ENCODE assay signal across 23 mouse cellular contexts in genomic region chr5:136155399-136155798, GRCm38 (mm10). TPM values are rescaled to one million over a fixed set of nuclear protein-coding genes. Genes with fewer than 3 reads are reported as not detected.
DNase-seq lines count a peak whose midpoint lies in the region; ATAC-seq lines count a peak whose summit lies in the region.
"Had no signal": no experiment of that assay in that cellular context is flagged by ENCODE, and none has a peak within 500 bp of the region (broad histone marks: within the 10 kb centered on the region; RNA-seq: fewer than 3 reads in every experiment).

No protein-coding gene starts in this region.

- H3K4me3 ChIP-seq in midbrain, embryonic 11.5 days (ENCODE audit: low read depth, low read length), result no peak overlapping the region
- H3K4me3 ChIP-seq in midbrain, embryonic 14.5 days (replicated peaks; ENCODE audit: low read depth, low read length), result no peak overlapping the region
- H3K4me3 ChIP-seq: forebrain, embryonic 13.5 days; hindbrain, embryonic 13.5 days; limb, embryonic 13.5 days; liver, embryonic 13.5 days had no signal

- no peak overlapping the region for H3K27ac ChIP-seq in midbrain, embryonic 11.5 days (ENCODE audit: low read depth, low read length)
- H3K27ac ChIP-seq in midbrain, embryonic 14.5 days (replicated peaks; ENCODE audit: low read depth, low read length), result no peak overlapping the region
- H3K27ac ChIP-seq: forebrain, embryonic 13.5 days; hindbrain, embryonic 13.5 days; kidney, postnatal 0 days; limb, embryonic 13.5 days; liver, embryonic 13.5 days; macrophage had no signal

- H3K27me3 ChIP-seq in midbrain, embryonic 11.5 days (ENCODE audit: control insufficient read depth, insufficient read depth, low read length), result no peaks in the 10 kb centered on the region
- H3K27me3 ChIP-seq in midbrain, embryonic 14.5 days (ENCODE audit: control insufficient read depth, insufficient read depth, low read length), result no peaks in the 10 kb centered on the region
- H3K27me3 ChIP-seq: forebrain, embryonic 13.5 days; hindbrain, embryonic 13.5 days; limb, embryonic 13.5 days; liver, embryonic 13.5 days had no signal

- intact Hi-C loops in gastrocnemius, postnatal 14 days (cut with DNase I; ENCODE audit: low total_unique reads), result no loop called here

- peak; percentile 55 for DNase-seq in gastrocnemius, postnatal 14 days
- no peak for DNase-seq in gastrocnemius, postnatal 4 days (ENCODE audit: low spot score in 2 of 2)
- peak; percentile 61 for DNase-seq in kidney, postnatal 10 days
- no peak for DNase-seq in kidney, adult 8-10 months
- peak; percentile 12 for DNase-seq in midbrain, embryonic 11.5 days (ENCODE audit: low spot score, missing footprints)
- no peak for DNase-seq in midbrain, embryonic 14.5 days
- no peak for DNase-seq in thymus, postnatal 25 days
- DNase-seq: adrenal gland, postnatal 14 days; cerebellum, adult 8-10 months; cerebellum, postnatal 36 days; embryo, embryonic 11 days; layer of hippocampus, postnatal 36 days; liver, embryonic 13.5 days; lung, embryonic 14.5 days; thymus, adult 18-20 months; thymus, postnatal 4 days had no signal

- no peak for ATAC-seq in midbrain, embryonic 11.5 days (ENCODE audit: low FRiP score)
- no peak for ATAC-seq in midbrain, embryonic 14.5 days (ENCODE audit: low FRiP score, low TSS enrichment)
- ATAC-seq in inflammation-experienced regulatory T-cells, adult 6 months, result peak; percentile 61
- ATAC-seq: forebrain, embryonic 13.5 days had no signal

- WGBS in midbrain, embryonic 11.5 days, result 91% methylated on average over 5 of the region's 5 CpGs
- WGBS in midbrain, embryonic 14.5 days, result 87% methylated on average over 5 of the region's 5 CpGs

- no peaks in the 10 kb centered on the region for H3K9me3 ChIP-seq in midbrain, embryonic 11.5 days (ENCODE audit: control insufficient read depth, low read length)
- no peaks in the 10 kb centered on the region for H3K9me3 ChIP-seq in midbrain, embryonic 14.5 days (ENCODE audit: control insufficient read depth, low read length)
- H3K9me3 ChIP-seq: forebrain, embryonic 13.5 days; hindbrain, embryonic 13.5 days; limb, embryonic 13.5 days; liver, embryonic 13.5 days had no signal

- no peak overlapping the region for H3K9ac ChIP-seq in midbrain, embryonic 11.5 days (ENCODE audit: low read length)
- H3K9ac ChIP-seq in midbrain, embryonic 14.5 days (replicated peaks; ENCODE audit: low read length), result no peak overlapping the region
- H3K9ac ChIP-seq: forebrain, embryonic 13.5 days; hindbrain, embryonic 13.5 days; limb, embryonic 13.5 days; liver, embryonic 13.5 days; lung, embryonic 14.5 days had no signal

- H3K4me2 ChIP-seq in midbrain, embryonic 11.5 days, result no peak overlapping the region
- no peak overlapping the region for H3K4me2 ChIP-seq in midbrain, embryonic 14.5 days (ENCODE audit: low read length)
- H3K4me2 ChIP-seq: forebrain, embryonic 13.5 days; heart, embryonic 11.5 days; hindbrain, embryonic 13.5 days; limb, embryonic 13.5 days; liver, embryonic 13.5 days; lung, embryonic 14.5 days had no signal

- H3K4me1 ChIP-seq in midbrain, embryonic 11.5 days (ENCODE audit: control insufficient read depth, insufficient read depth, low read length), result no peaks in the 10 kb centered on the region
- no peaks in the 10 kb centered on the region for H3K4me1 ChIP-seq in midbrain, embryonic 14.5 days (ENCODE audit: control insufficient read depth, insufficient read depth, low read length)
- H3K4me1 ChIP-seq: forebrain, embryonic 13.5 days; hindbrain, embryonic 13.5 days; limb, embryonic 13.5 days; liver, embryonic 13.5 days had no signal

- H3K36me3 ChIP-seq in midbrain, embryonic 11.5 days (ENCODE audit: control insufficient read depth, insufficient read depth, low read length), result no peaks in the 10 kb centered on the region
- H3K36me3 ChIP-seq in midbrain, embryonic 14.5 days (ENCODE audit: control insufficient read depth, insufficient read depth, low read length), result 0 out of 2 replicates have a peak, but pooled peaks cover 4% of the 10 kb centered on the region

RNA-seq across cellular contexts. Expression of gene Orai2, which starts 15.1 kb away (rescaled TPM):
- total RNA-seq in gastrocnemius, postnatal 14 days (2021), result 1 to 10 TPM; 2.7 to 3.2 TPM
- 1 to 10 TPM; 8.3 to 9.6 TPM for total RNA-seq in gastrocnemius, postnatal 4 days (2021)
- 7.5 and 8.5 TPM in 2 replicates for polyA plus RNA-seq in midbrain, embryonic 11.5 days (2014; fragmentation: Nextera tagmentation; extraction: Ambion mirVana)
- polyA plus RNA-seq in midbrain, embryonic 14.5 days (2014; fragmentation: Nextera tagmentation; extraction: Ambion mirVana), result 38.2 and 46.8 TPM in 2 replicates
- 10 to 100 TPM; 55.8 to 72.0 (median 64.8) TPM for polyA plus RNA-seq in inflammation-experienced regulatory T-cells, adult 6 months (2017; shearing (Covaris generic))

RNA-seq across cellular contexts. Expression of gene Alkbh4, which starts 19.5 kb away (rescaled TPM):
- 1 to 10 TPM; 4.4 to 5.1 TPM for total RNA-seq in gastrocnemius, postnatal 14 days (2021)
- 1 to 10 TPM; 8.4 to 8.6 TPM for total RNA-seq in gastrocnemius, postnatal 4 days (2021)
- polyA plus RNA-seq in midbrain, embryonic 11.5 days (2014; fragmentation: Nextera tagmentation; extraction: Ambion mirVana), result 15.7 and 18.9 TPM in 2 replicates
- 16.8 and 20.0 TPM in 2 replicates for polyA plus RNA-seq in midbrain, embryonic 14.5 days (2014; fragmentation: Nextera tagmentation; extraction: Ambion mirVana)
- polyA plus RNA-seq in inflammation-experienced regulatory T-cells, adult 6 months (2017; shearing (Covaris generic)), result 10 to 100 TPM; 51.3 to 63.3 (median 56.7) TPM

RNA-seq across cellular contexts. Expression of gene Lrwd1, which starts 19.5 kb away (rescaled TPM):
- 1 to 10 TPM; 4.0 to 4.3 TPM for total RNA-seq in gastrocnemius, postnatal 14 days (2021)
- 10 to 100 TPM; 10.2 to 11.7 TPM for total RNA-seq in gastrocnemius, postnatal 4 days (2021)
- 36.0 and 40.9 TPM in 2 replicates for polyA plus RNA-seq in midbrain, embryonic 11.5 days (2014; fragmentation: Nextera tagmentation; extraction: Ambion mirVana)
- polyA plus RNA-seq in midbrain, embryonic 14.5 days (2014; fragmentation: Nextera tagmentation; extraction: Ambion mirVana), result 22.7 and 24.5 TPM in 2 replicates
- 10 to 100 TPM; 37.0 to 37.7 (median 37.2) TPM for polyA plus RNA-seq in inflammation-experienced regulatory T-cells, adult 6 months (2017; shearing (Covaris generic))

RNA-seq across cellular contexts. Expression of gene Polr2j, which starts 39.0 kb away (rescaled TPM):
- total RNA-seq in gastrocnemius, postnatal 14 days (2021), result 10 to 100 TPM; 52.9 to 66.0 TPM
- total RNA-seq in gastrocnemius, postnatal 4 days (2021), result 10 to 100 TPM; 81.3 to 86.7 TPM
- 257 and 265 TPM in 2 replicates for polyA plus RNA-seq in midbrain, embryonic 11.5 days (2014; fragmentation: Nextera tagmentation; extraction: Ambion mirVana)
- 233 and 265 TPM in 2 replicates for polyA plus RNA-seq in midbrain, embryonic 14.5 days (2014; fragmentation: Nextera tagmentation; extraction: Ambion mirVana)
- polyA plus RNA-seq in inflammation-experienced regulatory T-cells, adult 6 months (2017; shearing (Covaris generic)), result 100 to 1,000 TPM; 120 to 150 (median 121) TPM

RNA-seq across cellular contexts. Expression of gene Prkrip1, which starts 43.4 kb away (rescaled TPM):
- 10 to 100 TPM; 24.2 to 25.1 TPM for total RNA-seq in gastrocnemius, postnatal 14 days (2021)
- total RNA-seq in gastrocnemius, postnatal 4 days (2021), result 10 to 100 TPM; 35.3 to 38.3 TPM
- 74.2 and 87.6 TPM in 2 replicates for polyA plus RNA-seq in midbrain, embryonic 11.5 days (2014; fragmentation: Nextera tagmentation; extraction: Ambion mirVana)
- 60.8 and 67.1 TPM in 2 replicates for polyA plus RNA-seq in midbrain, embryonic 14.5 days (2014; fragmentation: Nextera tagmentation; extraction: Ambion mirVana)
- 10 to 100 TPM; 40.9 to 48.3 (median 45.5) TPM for polyA plus RNA-seq in inflammation-experienced regulatory T-cells, adult 6 months (2017; shearing (Covaris generic))

Comparison
In these comparisons a context has a peak if more than half of its experiments do, and no peak if none do; other contexts are left out.
1. DNase-seq: peak in gastrocnemius, postnatal 14 days (single experiment), kidney, postnatal 10 days (single experiment) and midbrain, embryonic 11.5 days (single experiment); none in gastrocnemius, postnatal 4 days (0 of 2), kidney, adult 8-10 months (0 of 2), midbrain, embryonic 14.5 days (single experiment) and thymus, postnatal 25 days (single experiment).